Mouse (Mus musculus) cerebellum, adult 11-12 months (tissue): ENCODE results near the gene Gpr107.
A peak's percentile ranks its signal among the peaks of the same experiment; 100 is the strongest.

ENCODE experiments used
- DNase-seq: peaks from one replicate; pipeline ENCODE4 v3.0.0; 2022

Gpr107 gene

GRCm38 (mm10) chr2:31127899-31128298 lies 24.2 kb upstream of the Gpr107 start:
- DNase-seq: no peak

- no peak for DNase-seq
Observed at GRCm38 (mm10) chr2:31129742-31130518, 22.2 kb upstream of the Gpr107 start.

DNA sequence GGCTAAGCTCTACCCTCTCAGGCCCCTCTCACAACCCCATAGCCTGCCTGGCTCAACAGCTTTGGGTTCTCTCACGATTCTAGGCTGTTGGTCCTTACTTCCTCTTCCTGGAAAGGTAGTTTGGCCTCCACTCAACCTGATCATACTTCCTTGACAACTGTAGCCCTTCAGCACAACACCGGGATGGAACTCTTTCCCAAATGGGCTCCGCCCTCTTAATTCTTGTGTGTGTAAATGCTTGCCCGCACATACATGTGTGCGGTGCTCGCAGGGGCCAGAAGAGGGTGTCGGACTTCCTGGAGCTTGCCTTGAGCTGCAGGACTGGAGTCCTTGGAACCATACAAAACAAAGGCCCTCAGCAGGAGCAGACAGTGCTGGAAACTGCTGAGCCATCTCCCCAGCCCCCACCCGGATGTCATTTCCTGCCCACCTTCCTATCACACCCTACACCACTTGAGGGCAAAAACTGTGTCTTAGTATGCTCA lies 21.3 kb upstream of the Gpr107 start:
- no peak for DNase-seq

DNA sequence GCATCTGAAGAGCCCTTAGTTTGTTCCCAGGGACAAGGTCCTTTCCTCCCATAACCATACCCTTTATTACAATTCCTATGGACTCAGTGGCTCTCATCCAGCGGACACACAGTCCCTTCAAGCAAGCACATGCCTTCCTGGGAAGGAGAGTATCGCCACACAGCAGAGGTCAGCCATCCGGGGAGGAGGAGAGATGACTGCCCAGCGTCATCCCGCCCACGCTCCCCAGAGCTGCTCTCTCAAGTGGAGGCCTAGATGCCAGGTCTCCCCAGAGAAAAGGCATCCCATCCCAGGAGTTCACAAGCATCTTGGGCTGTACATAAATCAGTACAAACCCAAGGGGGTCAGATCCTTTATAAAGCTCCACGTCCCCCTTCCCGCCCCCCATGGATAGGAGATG lies 19.4 kb upstream of the Gpr107 start:
- peak; percentile 71 for DNase-seq

GRCm38 (mm10) chr2:31133981-31134380 lies 18.1 kb upstream of the Gpr107 start:
- peak; percentile 19 for DNase-seq

GRCm38 (mm10) chr2:31135512-31135931 lies 16.6 kb upstream of the Gpr107 start:
- DNase-seq: peak; percentile 56

DNA sequence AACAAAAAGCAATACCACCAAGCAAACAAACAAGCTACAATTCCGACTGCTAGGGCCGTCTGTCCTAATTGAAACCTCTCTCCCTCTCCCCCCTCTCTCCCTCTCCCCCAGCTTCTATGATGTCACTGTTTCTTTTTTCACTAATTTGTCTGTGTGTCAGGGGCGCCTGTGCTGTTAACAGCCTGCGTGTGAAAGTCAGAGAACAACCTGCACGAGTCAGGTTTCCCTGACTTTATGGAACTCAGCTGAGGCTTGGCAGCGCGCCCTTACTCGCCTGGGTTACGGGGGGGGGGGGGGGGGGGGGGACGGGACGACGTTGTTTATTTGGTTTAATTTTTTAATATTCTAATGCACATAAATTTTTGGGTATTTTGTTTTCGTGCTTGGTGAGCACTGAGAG lies 15.8 kb upstream of the Gpr107 start:
- no peak for DNase-seq

- peak; percentile 32 for DNase-seq
Observed at GRCm38 (mm10) chr2:31137018-31137590, 15.0 kb upstream of the Gpr107 start.

GRCm38 (mm10) chr2:31139174-31139632 lies 12.9 kb upstream of the Gpr107 start:
- DNase-seq: peak; percentile 41

- peak; percentile 34 for DNase-seq
Observed at GRCm38 (mm10) chr2:31139991-31140771, 11.9 kb upstream of the Gpr107 start.

DNA sequence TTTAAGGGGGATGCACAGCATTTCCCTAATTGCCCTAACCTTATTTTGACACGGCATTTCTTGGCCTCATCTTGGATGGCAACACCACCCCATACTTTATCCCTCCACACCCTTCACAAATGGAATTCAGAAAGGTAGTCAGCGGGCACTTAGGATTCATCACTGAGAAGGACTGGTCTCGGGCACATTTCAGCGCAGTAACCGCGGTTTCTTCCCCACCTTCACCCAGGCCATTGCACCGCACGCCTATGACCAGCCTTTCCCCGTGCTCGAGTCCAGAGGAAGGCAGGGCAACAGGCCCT lies 11.4 kb upstream of the Gpr107 start:
- no peak for DNase-seq

GRCm38 (mm10) chr2:31141074-31141866 lies 10.8 kb upstream of the Gpr107 start:
- peak; percentile 70 for DNase-seq

DNA sequence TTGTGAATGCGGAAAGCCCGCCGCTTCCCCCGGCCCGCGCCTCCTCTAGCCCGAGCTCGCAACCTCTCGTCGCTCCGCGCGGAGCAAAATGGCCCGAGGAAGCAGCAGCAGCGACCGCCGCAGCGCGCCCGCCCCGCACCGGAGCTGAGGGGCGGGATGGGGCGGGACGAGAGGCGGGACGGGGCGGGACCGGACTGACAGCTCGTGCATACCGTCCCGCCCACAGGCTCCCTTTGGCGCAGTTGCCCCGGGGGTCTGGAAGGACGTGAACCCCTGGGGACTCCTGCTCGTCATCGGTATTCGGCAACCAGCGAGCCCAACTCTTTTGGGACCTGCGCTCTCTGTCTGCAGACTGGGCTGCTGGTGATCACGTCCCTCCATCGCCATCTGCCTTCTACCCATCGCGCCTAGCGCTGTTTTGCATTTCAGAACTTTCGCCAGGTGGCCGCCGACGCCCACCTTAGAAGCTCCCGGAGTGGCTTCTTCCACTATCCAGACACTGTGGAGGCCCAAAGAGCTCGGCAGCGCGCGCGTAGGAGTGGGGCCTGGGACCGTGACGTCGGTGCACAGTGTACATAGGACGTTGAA lies 10.2 kb upstream of the Gpr107 start, which contains the start of gene Fnbp1:
Fnbp1 (minus strand) TSS at position 142 of the 588 bp plus-strand sequence.
- peak; percentile 89 for DNase-seq

DNA sequence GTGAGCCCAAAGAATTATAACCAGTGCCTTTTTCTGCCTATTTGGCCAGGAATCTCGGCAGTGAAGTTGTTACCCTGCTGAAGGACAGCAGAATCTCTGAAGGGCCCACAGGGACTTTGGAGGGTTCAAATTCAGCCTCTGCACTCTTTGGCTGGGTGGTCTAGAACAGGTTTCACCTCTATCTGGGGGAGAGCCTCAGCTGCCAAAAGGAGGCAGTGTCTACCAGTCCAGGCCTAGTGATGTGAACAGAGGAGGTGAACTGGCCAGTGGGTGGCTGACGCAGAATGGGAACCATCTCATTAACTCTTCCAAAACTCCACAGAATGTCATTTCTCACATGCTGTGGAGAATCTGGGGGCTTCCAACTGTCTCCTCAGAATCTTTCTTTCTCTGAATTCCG lies 9.6 kb upstream of the Gpr107 start:
- DNase-seq: no peak

DNA sequence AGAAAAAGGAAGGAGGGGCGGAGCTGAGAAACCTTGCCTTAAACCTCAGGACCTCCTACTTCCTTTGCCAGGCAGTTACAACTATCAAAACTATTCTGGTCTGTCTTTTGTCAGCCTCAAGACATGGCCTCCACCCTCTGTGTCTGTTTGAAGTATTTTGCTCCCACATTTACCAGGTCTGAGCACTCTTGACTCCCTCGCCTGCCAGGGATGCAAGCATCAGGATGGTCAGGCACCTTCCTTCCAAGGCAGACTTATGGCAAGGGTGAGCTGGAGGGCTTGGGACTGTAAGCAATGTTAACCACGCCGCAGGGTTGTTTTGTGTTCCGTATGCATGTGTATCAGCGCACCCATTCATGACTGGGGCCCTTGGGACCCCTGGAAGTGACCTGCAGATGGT lies 8.8 kb upstream of the Gpr107 start:
- no peak for DNase-seq

DNA sequence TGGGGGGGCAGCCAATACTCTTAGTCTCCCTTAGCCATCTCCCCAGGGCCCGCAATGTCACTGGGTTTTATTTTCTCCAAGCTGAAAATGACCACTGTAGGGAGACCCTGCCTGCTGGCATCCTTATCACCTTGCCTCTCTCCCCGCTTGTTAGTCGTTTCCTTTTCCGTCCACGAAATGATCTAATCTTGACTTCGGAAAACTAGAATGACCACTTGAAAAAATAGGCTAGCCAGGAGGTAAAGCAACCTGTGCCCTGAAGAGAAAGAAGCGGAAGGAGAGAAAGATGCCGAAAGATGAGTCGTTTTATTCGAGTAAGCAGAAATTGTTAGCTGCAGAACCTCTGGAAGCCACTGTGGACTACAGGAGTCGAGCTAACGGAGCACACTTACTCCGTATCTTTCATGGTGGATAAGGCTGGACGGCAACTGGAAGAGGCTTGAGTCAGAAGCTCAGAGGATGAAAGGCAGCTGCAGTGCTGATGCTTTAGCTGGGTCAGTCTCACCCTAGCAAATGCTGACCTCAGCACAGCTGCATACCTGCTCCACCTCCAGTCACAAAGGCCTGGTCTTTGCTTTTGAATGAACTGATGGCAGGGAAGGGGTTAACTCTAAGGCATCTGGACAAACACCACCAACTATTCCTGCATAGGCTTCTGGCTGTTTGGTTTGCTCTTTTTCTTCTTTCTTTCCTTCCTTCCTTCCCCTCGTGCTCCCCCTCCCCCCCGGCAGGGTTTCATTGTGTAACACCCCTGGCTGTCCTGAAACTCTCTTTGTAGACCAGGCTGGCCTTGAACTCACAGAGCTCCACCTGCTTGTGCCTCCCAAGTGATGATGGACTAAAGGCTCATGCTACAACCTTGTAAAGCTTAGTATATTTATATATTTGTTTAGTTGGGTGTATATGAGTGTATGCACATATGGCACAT lies 8.1 kb upstream of the Gpr107 start:
- DNase-seq: no peak

- DNase-seq: no peak
Observed at GRCm38 (mm10) chr2:31144901-31145300, 7.2 kb upstream of the Gpr107 start.

DNA sequence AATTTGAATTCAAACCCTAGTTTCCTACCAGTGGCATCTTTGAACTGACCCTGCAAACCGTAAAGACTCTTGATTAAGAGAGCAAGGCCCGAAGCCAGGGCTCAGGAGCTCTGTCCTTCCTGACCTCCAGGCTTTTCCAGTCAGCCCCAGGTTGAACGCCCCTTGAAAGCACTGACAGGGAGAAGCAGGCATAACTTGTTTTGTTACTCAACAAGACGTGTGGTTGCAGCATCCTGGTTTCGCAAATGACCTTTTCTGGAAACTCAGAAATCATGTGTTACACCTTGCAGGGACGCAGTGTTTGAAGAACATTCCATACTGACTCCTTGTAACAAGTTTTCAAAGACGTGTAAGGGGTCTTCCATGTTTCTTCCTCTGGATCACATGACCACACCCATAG lies 5.1 kb upstream of the Gpr107 start:
- DNase-seq: no peak

DNA sequence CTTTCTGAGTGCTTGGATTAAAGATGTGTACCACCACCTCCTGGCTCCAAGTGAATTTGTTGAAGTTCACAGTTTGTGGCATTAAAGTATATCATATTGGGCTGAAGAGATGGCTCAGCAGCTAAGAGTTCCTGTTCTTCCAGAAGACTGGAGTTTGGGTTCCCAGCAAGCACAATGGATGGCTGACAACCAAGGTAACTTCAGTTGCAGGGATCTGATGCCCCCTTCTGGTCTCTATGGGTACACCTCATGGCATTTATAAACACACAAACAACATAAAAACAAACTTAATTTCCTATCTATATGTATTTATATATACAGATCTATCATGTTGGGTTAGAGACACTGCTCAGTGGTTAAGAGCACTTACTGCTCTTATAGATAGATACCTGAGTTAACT lies 1.4 kb upstream of the Gpr107 start:
- DNase-seq: no peak

GRCm38 (mm10) chr2:31156846-31157245 lies 4.7 kb downstream of the Gpr107 start:
- DNase-seq: no peak
